Mouse (Mus musculus) c-Kit-positive CD71-positive TER-119-positive erythroid progenitor cells, embryonic 14.5 days (primary cell): ENCODE data around the gene Npw.

ENCODE experiments used
- DNase-seq: peaks from one replicate; pipeline ENCODE4 v3.0.0-alpha.2; 2013; ENCODE audit warnings: low spot score

Npw gene

DNA sequence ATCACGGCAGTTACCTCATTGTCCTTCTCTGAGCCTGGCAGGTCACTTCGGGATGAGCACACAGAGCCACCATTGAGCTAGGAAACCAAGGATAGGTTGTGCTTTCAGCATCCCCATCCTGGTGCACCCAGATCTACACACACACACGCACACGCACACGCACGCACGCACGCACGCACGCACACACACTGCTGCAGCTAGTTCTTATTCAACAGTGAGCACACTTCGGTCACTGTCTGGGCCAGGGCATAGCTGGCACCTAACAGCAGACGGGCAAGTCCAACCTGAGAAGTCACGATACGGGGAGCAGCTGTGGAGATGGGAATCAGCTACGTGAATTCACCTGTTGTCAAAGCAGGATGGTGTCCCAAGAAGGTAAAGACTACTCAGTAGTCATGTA is 17.7 kb downstream of the Npw start:
- DNase-seq, result no peak

DNA sequence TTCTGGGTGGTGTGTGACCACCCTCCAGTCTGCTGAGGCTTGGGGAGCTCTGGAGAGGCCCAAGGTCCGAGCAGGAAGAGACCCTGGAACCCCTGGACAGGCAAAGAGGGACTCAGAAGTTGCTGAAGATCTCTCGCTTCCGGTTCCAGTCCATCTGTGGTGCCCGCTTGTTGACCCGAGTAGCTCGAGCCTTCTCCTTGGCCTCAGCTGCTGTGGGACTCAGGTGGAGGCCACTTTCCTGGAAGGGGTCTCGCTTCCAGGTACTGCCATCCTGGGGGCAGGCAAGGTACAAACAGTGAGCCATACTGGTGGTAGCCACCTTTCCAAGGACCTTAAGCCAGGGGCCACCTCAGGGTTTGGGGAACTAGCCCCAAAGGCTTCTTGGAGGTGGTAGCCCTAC is 18.1 kb downstream of the Npw start:
- no peak for DNase-seq

DNA sequence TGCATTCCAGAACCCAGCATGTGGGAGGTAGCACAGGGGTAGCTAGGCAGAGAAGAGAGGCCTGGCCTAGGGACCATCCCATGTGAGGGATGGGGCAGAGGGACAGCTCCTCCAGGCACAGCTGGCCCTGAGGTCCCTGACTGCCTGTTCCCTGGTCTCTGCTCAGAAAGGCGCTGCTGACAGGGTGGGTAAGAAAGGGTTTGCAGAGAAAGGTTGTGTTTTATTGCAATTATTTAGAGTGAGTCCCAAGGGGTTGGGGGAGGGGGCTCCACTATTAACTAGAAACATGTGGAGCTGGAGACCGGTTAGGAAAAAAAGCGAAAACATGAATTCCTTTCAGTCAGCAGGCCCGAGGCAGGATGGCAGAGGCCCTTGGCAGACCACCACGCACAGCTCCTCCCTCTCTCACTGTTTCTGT is 18.7 kb downstream of the Npw start:
- DNase-seq, result no peak

DNA sequence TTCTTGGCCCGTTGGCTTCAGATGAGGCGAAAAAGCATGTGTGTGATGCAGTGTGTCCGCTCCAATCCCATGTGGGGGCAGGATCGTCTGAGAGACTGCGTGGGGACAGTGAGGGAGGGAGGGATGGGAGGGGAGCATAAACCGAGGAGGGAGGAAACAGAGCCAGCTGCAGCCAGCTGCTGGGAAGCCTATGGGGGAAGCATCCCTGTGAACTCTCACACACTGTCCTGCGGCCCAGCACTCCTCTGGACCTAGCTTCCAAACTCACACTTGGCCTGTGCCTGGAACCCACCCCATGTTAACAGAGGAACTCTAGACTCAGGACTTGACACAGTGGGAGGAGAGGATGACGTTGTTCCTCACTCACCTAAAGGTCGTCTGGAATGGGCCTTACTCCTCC is 19.4 kb downstream of the Npw start:
- no peak for DNase-seq

DNA sequence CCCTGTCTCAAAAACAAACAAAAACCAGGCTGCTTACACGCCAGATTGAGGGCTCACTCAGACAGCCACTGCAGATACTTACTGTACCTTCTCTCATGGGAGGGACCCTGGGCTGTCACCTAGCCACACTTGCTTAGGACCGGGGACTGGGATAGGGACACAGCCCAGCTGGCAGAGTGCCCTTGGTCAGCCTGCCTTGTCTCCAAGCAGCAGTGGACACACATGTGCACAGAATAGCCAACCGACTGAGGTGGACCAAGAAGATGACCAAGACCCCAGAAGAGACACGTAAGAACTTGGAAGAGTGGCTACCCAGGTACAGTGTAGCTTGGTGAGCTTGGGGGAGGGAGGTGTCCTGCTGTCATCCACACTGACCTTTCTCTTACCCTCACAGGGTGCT is 20.0 kb downstream of the Npw start:
- no peak for DNase-seq

DNA sequence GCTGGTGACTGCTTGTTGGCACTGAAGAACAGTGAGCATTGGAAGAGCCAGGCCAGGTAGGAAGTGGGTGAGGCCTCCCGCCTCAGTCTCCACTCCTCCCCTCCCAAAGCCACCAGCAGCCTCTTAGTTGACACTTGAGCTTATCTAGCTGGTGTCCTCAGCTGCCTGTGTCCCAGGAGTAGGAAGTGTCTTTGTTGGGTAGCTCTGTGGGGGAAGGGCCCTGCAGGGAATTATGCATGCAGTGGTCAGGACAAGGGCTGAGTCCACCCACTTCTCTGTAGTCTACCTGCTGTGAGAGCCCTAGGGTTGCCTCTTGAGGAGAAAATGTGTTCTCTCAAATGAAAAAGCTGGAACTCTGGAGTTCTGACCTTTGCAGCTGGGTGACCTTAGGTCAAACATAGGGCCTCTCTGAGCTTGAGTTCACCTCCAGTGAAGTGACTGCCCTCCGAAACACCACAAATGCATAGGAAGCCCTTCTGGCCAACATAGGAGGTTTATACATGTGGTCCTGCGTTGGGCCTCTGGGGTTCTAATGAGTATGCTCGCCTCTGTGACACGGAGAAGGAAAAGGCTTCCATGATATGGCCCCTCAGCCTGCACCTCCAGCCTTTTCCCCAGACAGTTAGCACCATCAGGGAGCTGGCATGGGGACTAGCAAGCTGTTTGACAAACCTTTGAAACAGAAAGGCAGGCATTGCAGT is 21.3 kb downstream of the Npw start:
- DNase-seq, result no peak

DNA sequence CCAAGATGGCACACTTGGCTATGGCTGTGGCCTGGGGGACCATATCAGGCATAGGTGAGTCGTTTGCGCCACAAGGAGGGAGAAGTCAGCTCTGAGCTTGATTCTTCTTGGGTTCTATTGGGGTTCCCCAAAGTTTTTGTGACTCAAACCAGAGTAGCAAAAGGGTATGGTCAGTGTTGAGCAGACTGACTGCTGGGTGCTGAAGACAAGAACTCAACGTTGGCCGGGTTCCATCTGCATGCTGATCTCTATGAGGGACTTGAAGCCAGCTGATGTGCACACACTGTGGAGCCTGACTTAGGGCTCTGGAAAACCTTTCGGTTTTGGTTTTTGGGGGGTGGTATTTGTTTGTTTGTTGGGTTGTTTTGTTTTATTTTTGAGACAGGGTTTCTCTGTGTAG is 22.6 kb downstream of the Npw start:
- DNase-seq, result no peak

DNA sequence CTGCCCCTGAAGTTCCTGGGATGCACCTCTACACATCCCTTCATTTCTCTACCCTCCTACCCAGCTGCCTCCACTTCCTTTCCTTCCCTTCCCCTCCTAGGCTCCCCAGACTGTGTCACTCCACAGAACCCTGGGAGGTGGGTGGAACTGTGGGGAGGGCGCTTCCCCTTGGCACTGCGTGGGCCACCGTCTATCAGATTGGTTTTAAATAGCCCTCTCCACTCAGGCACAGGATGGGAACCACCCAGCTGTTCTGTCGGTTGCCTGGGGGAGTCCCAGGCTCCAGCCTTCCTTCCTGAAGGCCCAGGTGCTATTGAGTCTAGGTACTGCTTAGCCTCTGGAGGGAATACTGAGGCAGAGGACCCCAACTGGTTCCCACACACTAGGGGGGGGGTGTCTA is 23.2 kb downstream of the Npw start:
- DNase-seq, result no peak

DNA sequence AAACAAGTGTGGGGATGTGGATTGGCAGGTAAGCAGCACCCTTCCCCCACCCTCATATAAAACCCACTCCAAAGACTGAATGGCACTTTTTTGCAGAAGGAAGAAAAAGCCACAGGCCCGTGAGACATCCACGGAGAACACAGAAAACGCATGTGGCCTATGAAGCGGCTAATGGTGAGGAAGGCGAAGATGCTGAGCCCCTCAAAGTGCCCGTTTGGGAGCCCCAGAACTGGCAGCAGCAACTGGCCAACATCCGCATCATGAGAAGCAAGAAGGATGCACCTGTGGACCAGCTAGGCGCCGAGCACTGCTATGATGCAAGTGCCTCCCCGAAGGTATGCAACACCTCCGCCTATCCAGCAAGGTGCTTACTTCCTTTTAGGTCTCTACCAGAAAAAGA is 24.4 kb downstream of the Npw start:
- DNase-seq, result no peak

DNA sequence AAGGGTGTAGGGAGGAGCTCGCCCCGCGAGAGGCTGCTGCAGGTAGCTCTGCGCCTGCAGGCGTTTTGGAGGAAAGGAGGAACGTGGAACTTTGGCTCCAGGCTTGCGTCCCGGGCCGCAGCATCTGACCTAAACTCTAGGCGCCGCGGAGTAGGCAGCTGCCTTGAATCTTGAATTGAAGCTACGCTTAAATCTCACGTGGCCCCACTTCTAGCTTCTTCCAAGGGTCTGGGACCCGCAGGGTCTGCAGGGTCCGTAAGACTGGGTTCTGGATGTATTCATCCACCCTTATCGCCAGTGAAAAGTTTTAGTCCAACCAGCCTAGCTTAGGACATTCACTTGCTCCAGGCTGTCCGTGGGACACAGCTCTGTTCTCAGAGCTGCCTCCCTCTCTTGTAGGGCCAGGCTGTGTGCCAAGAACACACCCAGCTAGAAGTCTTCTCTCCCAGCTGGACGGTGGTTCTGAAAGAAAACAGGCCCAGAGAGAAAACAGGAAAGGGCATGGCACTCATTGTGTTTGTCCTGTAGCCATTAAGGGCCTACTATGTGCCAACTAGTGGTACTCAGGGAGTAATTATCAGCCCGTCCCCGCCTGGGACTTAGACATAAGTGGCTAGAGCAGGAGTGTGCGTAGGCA is 25.3 kb downstream of the Npw start:
- DNase-seq, result no peak

DNA sequence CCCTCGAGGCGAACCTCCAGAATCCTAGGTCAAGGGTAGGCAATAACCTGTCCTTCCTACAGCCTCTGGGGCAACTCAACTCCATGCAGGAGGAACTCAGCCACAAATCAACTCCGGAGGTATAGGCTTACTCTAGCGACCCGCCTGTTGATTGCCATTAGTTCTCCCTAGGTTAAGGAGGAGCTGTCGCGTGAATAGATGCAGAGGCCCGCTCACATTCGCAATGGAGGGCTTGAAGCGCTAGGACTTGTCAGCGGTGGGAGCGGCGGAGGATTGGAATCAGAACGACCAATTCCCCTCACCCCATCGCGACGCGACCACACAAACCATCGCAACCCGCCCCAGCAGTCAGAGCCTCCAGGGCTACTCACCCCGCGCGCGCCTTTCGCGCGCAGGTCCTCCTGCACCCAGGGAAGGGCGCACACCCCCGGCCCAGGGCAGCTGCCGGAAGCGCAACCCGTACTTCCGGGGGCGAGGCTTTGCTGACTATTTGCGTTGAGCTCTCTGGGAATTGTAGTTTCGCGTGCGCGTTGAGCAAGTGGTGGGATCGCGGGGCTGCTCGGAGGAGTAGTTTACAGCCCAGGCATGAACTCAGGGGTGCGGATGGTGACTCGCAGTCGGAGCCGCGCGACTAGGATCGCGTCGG is 26.0 kb downstream of the Npw start, which contains the start of the genes Tsc2 and Nthl1:
Tsc2 (minus strand) TSS at position 464 of the 646 bp plus-strand sequence.
Nthl1 (plus strand) TSS at position 514 of the 646 bp plus-strand sequence.
- DNase-seq, result peak; percentile 71

DNA sequence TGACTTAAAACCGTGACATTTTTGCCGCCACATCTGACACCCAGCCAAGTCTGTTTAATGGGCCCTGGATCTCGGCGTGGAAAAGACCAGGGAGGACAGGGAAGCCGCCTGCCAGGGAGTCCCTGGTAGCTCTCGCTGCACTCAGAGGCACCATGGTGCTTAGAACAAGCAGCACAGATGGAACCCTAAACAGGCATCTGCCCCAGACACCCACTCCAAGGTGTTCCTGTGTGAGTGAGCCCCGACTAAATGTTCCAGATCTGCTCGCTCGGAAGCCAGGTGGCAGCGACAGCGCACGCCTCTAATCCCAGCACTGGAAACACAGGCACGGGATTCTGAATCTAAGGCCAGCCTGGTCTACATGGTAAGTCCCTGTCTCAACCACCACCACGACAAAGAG is 28.2 kb downstream of the Npw start:
- DNase-seq, result no peak

DNA sequence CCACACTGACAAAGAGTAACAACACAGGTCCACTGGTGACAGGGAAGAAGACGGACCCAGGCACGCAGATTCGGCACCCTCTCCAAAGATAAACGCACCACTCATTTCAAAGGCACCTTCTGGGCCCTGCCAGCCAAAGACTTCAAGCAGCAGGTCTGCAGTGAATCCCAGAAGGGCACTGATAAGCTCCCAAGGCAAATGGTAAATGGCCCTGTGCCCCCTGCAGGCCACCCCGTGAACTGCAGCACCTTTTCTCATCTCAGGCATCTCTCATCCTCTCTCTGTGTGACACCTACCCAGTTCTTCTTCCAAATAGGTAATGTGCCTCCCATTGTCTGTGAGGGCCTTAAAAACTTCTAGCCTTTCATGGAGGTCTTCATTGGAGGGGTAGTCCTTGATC is 29.6 kb downstream of the Npw start:
- peak; percentile 81 for DNase-seq

DNA sequence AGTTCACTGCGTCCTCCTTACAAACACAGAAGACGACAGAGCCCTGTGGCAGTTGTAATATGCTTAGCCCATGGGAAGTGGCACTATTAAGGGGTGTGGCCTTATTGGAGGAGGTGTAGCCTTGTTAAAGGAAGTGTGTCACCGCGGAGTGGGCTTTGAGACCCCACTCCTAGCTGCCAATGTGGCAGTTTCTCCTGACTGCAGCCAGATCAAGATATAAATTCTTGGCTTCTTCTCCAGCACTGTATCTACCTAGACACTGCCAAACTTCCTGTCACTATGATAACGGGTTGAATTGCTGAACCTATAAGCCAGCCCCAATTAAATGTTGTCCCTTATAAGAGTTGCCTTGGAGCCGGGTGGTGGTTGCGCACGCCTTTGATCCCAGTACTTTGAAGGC is 32.8 kb downstream of the Npw start:
- no peak for DNase-seq

DNA sequence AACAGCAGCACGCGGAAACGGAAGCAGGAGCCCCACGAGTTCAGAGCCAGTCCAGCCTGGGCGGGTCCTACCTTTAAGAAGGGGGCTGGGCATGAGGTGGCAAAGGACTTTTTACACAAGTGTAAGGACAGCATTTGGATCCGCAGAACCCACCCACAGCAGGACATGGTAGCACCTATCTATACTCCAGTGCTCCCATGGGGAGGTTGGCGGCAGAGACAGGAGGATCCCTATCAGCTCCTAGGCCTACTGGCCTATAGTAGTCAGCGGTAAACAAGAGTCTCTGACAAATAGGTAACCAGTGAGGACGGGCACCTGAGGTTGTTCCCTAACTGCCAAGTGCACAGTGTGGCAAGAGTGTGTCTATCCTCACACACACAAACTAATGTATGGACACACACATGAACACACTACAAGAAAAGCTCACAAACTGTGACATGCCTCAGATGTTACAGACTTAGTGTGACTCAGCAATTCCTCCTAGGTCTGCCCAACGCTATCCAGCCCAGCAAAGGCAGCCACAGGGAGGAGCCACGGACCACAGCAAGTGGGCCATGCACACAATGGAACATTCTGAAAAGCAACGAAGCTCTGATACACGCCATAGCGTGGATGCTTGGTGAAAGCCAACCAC is 40.6 kb downstream of the Npw start:
- peak; percentile 76 for DNase-seq

DNA sequence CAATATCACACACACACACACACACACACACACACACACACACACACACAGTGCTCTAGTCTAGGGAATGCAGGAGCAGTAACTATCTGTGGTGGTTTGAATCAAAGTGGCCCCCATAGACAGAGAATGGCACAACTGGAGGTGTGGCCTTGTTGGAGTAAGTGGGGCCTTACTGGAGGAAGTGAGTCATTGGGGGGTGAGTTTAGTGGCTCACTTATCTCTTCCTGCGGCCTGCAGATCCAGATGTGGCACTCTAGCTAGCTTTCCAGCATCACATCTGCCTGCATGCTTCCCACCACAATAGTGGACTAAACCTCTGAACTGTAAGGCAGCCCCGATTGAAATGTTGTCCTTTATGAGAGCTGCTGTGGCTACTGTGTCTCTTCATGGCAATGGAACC is 47.5 kb downstream of the Npw start:
- no peak for DNase-seq

DNA sequence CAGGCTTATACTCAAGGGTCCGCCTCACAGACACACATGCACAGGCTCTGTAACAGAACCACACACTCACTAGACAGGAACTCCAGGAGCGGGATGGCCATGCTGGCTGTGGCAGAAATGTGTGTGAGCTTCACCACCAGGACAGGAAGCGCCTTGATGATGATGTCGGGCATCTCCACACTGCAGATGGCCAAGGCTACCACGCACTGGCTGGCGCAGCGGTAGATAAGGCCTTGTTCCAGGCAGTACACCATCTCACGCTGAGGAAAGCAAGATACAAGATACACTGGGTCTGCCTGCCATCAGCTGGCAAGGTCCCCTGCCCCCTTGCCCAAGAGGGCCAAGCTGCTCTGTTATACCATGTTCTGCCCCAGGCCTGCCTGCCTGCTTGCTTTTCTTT is 49.4 kb downstream of the Npw start:
- no peak for DNase-seq

DNA sequence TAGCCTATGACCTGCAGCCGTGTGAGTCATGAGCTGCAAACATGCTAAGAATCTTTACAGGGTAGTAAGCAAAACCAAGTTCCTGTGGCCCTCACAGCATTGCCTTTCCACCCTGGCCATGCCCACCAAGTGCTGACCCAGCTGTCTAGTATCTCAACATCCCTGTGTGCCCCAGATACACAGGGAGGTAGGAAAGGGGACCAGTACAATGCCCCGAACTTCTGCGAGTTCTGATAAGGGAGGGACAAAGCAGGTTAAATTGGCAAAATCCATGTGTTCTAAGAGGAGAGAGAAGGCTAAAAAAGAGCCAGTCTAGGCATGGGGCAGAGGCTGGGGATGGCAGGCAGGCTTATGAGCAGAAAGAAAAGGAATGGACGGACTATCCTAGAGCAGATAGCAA is 49.9 kb downstream of the Npw start:
- DNase-seq, result no peak
